Mouse (Mus musculus) thymus, postnatal 4 days (tissue): ENCODE results near the gene Capn8.
"Not testable (repeated sequence)": the region's sequence is repeated elsewhere in the genome, so short reads cannot be mapped to it uniquely, and the experiment has no call there.

Experiments used
- DNase-seq: peaks from one replicate; pipeline ENCODE4 v3.0.0; 2021

The Capn8 gene

DNA sequence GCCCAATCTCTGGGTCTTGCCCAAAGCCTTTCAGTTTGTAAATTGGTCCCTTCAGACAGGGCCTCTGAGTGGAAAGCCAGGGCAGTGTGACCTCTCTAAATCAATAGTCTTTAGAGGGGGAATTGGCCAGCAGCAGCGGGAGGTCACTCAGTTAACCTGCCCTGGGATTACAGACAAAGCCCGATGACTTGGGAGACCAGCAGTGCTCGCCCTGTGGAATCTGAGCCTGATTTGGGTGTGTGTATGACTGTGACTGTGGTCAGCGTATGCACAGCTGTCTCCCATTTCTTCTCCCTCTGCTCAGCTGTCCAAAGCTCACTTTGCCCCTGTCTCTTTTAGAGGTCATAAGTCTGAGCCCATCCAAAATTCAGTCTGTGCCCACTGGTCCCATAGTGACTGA lies 55.7 kb downstream of the Capn8 start:
- DNase-seq, result no peak

DNA sequence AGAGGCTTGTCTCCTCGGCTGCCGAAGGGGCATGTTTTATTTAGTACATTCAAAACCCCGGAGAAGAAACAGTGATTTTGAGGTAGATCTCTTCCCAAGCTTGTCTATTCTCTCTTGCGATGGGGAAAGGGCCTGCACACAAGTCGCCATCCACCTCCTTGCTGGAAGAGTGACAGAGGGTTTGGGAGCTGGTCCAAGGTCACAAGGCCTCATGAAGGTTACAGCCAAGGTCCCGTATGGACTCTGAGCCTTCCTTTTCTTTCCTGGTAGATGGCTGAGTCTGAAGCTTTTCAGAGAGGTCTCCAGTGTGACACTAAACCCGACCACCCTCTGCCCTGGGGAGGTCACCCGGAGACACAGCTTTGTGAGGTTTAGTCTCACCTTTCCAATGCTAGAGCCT lies 56.4 kb downstream of the Capn8 start:
- no peak for DNase-seq

DNA sequence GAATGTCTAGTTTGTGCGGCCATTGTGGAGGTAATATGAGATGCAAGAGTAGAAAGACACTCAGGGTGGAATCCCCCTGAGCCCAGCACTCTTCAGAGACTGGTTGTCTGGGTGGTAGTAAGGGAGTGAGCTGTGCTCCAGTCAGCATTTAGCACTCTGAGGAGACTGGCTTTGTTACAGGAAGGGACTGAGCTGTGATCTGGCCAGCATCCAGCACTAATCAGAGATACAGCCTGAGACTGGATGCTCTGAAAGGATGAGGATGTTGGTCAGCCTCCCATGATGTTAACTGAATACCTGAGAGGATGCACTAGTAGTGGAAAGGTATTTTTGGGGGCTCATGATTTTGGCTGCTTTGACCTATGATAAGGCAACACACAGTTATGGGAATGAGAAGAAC lies 61.4 kb downstream of the Capn8 start:
- DNase-seq, result no peak

DNA sequence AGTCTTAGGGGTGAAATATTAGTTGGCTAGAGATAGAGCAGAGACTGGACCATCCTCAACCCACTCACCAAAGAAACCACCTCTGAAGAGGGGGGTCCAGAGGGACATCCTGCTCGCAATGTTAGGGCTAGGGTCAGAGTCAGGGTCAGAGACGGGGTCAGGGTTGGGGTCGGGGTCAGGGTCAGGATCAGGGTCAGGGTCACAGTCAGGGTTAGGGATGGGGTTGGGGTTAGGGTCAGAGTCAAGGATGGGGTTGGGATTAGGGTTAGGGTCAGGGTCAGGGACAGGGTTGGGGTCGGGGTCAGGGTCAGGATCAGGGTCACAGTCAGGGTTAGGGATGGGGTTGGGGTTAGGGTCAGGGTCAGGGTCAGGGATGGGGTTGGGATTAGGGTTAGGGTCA lies 64.4 kb downstream of the Capn8 start:
- DNase-seq, result no peak

DNA sequence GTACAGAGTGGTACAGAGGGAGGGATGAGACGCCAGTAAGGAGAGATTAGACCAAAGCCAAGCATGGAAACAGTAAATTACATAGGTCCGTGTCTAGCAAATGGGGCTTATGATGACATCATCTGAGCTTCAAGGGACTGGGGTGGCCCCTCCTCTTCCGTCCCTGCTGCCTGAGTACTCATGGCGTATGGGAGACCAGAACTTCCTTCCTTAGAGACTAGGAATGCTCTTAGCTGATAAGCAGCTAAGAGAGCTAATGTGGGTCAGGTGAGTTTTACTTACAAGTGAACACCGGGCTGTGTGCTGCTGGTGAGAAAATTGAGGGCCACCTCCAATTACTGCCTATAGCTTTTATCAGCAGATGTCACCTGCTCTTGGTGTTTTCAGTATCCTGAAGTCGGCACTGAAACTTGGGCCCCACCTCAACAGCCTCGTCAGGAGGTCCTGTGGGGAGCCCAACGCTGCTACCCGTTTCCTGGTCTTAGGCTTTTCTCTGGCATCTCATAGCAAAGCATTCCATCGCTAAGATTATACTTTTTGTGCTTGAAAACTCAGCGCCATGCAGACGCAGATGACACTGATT lies 69.0 kb downstream of the Capn8 start:
- no peak for DNase-seq

DNA sequence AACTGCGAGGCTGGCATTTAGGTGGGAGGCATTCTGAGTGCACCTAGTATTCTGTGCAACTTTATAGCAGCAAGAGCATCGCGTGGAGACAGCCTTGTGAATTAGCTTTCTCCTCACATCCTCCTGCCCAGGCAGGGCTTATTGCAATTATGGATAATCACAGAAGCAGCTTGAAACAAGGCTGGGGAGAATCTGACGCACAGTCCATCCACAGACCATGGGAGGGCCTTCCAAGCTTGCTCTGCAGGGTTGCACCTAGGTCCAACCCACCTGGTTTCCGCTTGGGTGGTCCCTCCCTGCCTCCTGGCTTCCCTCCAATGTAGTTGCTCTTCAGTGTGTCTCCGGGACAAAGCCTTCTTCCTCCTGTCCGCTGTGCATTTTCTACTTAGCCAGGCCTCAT lies 74.2 kb downstream of the Capn8 start:
- DNase-seq, result no peak

DNA sequence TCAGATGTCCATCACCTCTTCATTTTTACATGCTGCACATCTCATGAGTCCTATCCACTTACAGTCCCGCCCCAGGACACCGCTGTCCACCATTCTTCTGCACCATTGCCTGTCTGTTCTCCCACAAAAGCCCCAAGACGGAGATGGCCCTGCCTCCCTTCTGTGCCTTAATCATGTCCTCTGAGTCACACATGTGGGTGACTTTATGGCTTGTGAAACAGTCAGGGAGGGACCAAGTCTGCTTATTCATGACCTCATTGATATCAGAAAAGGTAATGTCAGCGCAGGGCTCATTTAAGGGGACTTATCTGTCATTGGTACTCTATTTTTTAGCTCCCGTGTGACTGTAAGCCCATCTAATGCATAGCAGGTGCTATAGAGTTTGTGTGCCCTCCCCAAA lies 74.6 kb downstream of the Capn8 start:
- no peak for DNase-seq

DNA sequence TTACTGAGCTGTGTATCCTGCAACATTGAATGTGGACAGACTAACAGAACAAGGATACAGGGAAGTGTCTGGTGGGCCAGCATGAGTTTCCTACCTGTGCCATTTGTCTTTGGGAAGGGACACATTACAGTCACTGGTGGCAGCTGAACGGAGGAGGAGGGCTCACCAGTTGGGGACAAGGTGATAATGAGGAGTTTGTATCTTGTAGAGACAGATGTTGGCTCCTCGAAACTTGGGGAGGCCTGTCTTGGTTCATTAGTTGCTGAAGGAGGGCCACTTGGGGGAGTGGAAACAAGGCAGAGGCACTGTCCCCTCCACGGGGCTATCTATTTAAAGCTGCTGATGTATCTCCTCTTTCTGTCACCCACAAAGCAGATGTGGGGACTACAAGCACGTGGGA lies 75.3 kb downstream of the Capn8 start:
- DNase-seq, result no peak

DNA sequence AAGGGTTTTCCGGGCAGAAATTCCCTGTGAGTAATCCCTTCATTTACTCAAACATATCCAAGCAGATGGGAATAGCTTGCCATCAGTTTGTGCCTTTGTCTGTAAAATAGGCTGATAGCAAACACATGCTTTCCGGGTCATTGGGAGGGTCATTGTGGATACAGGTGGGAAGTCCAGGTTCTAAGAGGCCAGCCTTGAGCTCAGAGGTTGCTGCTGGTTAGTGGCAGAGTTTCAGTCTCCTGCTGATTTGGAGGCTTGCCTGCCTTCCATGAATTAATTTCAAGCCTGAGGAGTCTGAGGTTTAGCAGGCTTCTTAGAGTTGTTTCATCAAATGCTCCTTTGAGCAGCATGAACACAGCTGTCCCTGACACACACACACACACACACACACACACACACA lies 78.0 kb downstream of the Capn8 start:
- no peak for DNase-seq

DNA sequence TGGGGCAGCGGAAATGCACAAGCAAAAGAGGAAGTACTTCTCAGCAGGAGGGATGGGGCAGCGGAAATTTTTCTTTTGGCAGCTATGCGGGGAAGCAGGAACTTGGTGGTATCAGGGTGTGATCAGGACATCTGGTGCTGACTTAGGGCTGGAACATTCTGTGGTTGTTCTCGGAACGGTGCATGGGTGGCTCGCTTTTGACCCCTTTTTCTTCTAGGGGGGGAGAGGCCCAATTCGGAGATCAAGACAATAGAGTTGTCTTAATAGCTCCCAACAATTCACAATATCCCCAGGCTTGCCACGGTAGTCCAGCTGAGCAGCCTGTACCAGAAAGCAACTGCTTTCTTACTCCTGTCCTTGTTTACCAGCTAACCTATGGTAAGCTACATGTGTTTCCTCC lies 79.6 kb downstream of the Capn8 start:
- DNase-seq, result not testable (repeated sequence)

DNA sequence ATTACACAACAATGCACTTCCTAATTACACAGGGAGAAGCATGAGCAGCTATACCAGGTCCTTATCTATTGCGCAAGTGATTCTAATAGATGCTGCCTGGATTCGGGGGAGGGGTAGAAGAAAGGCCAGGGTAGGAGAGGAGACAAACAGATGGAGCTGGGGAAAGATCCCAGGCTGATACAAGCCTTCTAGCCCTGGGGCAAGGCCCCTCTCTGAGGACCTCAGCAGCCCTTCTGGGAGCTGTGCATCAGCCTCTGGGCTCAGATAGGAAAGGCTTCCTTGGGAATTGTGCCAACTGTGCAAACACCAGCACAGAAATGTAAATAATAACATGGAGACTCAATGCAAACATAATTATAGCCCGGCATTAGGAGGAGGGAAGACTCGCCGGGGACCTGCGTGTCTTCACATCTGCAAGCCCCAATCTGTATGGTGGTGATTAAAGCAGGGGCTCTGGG lies 80.4 kb downstream of the Capn8 start:
- DNase-seq, result no peak

DNA sequence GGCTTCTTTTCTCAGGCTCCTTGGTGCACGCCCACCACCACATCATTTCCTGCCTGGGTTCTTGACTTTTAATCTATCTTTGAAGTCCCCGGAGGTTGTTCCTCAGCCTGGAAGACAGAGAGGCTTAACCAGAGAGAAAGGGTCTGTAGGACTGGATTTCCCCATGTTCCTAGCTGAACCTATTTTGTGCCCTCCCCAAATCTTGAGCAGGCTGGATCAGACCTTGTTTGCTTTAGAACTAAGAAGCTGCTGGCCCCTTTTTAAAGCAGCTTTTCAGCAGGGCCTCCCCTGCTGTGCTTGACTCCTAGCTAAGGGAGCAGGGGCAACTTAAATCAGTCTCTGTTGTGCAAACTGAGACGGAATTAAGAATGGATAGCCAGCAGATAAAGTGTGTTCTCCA lies 82.0 kb downstream of the Capn8 start:
- DNase-seq, result peak; percentile 18

DNA sequence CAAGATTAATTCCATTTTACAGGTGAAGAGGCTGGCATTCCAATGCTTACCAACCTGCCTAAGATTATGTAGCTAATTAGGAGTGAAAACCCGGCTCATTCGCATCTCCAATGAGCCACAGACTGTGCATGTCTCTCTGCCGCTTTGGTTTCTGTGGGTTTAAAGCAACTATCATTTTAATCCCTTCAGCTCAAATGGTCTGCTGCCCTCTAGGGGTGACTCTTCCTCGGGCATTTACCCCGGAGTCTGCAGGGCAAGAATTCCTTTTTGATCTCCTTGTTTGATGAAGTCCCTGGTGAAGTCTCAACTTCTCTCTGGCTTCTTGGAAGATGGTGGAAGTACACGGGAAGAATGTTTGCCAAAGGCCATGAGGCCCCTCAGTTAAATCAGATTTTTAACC lies 93.0 kb downstream of the Capn8 start:
- peak; percentile 89 for DNase-seq

DNA sequence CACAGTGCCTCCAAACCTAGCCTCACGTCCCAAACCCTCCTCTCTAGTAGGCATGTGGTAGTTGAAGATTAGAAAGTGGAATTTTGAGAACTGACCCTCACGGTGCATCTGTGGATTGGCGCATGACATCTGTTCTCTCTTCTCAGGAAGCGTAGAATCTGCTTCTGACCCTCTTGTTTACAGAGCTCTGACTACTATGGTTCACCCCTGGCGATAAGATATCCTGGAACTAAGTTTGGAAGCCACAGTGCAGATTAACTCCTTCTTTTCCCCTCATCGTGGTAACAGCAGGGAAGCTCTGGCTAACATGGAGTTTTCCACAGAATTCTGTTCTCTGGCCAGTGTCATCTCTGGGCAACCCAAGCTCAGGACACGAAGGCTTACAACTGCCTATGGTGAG lies 95.6 kb downstream of the Capn8 start:
- no peak for DNase-seq

DNA sequence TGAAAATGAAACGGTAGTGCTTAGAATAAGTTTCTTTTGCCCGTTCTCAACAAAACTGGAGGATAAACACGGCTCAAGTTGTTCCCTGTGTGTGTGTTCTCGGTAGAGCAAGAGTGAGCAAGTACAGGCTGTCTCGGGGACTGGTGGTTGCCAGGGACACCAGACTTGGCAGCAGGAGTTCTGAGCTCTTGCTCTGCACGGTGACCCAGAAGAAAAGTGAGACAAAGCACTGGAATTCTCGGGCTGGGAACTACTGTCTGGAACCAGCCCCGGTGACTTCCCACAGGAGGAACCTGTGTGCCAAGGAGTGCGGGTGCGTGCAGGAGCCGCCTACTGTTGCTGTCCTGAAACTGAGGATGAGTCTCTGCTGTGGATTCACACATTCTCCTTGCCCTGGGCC lies 98.9 kb downstream of the Capn8 start:
- DNase-seq, result no peak

DNA sequence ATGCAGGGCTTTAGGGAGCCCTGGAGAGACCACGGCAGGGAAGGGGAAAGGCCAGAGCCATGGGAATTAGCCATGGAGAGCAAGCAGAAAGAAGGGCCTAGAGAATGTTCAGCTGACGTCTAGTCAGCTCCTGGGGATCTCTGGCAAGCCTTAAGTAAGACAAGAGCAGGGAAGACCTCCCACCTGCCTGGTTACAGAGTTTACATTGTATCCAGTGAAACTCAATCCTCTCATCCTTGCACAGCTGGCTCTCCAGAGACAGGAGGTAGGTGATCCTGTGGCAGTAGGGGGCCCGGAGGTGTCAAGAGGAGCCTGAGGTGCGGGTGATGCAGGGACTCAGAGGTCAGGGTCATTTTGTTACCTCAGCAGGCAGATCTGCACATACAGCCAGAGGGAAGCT lies 100.0 kb downstream of the Capn8 start:
- DNase-seq, result no peak

DNA sequence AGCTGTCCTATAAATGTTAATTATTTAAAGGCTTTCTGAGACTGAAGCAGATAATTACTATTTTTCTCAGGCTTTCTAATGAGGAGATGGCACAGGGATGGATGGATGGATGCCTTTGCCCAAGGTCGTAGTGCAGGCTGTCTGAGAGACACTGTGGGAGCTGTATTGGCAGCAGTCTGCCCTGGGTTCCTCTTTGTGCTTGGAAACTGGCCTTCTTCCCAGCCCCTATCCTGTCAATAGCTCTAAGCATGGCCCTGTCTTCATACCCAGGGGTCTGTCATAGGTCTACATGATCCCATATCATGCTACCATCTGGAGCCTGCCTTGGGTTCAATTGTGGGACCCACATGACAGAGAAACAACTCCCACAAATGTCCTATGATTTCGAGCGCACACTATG lies 102.5 kb downstream of the Capn8 start:
- no peak for DNase-seq

DNA sequence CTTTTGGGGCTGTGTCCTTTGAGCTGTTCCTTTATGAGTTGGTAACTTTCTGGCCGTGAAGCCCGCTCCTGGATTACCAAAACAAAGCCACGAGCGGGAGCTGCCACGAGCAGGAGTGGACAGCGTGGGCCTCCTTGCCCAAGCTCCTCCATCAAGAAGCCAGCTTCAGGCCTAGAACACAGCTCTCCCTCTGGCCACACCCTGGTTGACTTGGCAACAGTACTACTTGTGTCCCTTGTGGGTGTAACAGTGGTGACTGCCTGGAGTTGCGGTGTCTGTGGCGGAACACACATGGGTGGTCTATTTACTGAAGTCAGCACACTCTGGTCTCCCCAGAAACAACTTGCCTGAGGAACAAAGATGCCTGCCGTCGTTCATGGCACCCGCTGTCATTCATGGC lies 104.9 kb downstream of the Capn8 start:
- DNase-seq, result no peak

DNA sequence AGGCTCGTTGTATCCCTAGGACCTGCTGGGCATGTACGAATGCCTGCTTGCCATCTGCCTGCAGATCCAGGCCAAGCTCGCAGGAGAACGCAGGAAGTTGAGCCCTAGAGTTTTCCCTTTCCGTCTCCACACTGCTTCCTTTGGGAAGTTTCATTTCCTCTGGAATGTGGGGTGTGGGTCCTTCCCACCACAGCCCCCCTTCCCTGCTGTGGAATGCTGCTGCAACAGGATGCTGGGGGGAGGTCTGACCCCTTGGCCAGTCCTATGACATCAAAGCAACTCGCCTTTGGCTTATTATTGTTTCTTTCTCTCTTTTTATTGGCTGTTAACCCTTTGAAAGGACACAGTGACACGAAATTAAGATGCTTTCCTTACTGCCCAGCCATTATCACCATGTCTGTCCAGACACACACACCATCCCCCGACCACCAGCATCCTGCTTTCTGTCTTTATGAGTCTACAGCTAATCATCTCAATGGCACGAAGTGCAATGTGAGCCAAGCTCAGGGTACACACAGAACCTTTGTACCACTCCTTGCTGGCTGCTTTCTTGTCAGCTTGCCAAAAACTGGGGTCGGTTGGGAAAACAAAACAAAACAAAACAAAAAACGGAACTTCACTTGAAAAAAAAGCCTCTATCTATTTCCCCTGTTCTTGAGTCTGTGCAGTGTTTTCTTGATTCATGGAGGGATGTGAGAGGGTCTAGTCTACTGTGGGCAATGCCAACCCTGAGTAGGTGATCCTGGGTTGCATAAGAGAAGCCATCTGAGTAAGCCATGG lies 105.9 kb downstream of the Capn8 start:
- DNase-seq, result no peak

DNA sequence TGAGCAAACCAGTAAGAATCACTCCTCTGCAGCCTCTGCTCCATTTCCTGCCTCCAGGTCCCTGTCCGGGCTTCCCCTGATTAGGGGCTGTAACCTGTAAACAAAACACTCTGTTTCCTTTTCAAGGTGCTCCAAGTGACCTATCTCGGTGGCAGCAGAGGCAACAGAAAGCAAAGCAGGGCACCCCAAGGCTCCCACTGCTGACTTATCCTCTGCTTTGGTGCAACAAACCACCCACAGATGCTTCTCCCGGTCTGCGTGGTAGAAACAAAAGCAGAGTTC lies 106.5 kb downstream of the Capn8 start:
- DNase-seq, result peak; percentile 19

DNA sequence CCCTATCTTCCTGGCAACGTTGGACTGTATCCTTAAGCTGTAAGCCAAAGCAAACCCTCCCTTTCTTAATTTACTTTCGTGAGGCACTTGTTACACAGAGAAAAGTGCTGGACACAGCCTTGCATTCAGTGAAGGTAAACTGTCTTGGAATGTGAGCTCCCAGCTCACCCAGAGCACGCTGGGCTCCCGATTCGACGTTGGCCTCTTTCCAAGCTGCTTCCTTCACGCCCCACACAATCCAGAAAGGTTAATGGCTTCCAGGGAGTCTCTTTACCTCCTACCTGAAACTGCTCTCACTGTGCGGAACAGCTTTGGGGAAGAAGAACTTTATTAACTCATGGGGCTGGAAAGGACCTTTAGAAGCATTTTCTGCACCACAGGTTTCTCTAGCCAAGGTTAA lies 110.5 kb downstream of the Capn8 start:
- DNase-seq, result no peak

DNA sequence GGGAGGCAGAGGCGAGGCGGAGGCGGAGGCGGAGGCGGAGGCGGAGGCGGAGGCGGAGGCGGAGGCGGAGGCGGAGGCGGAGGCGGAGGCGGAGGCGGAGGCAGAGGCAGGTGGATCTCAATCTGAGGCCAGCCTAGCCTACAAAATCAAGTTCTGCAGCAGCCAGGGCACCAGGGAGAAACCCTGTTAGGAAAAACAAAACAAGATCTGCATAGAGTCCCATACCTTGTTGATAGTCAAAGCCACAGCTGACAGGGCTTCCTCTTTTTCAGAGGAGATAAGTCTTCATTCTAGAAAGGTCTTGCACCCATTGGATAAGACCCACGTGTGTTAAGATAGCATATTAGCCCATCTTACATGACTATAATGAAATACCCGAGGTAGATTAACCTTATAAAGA lies 113.3 kb downstream of the Capn8 start:
- DNase-seq, result no peak

DNA sequence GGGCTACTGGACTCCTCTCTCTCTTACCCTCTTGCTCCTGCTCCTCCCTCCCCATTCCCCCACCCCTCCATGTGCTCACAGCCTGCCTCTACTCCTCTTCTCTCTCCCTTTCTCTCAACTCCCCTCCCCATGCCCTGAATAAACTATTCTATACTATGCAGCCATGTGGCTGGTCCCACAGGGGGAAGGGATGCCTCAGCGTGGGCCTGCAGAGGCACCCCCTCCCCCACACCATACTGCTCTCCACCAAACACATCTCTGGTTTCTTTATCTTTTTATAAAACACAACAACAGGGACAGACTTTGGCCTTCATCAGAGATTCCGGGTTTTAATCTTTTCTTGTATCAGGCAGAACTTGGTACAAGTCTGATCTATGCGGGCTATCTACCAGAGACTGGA lies 114.4 kb downstream of the Capn8 start:
- DNase-seq, result peak; percentile 55

DNA sequence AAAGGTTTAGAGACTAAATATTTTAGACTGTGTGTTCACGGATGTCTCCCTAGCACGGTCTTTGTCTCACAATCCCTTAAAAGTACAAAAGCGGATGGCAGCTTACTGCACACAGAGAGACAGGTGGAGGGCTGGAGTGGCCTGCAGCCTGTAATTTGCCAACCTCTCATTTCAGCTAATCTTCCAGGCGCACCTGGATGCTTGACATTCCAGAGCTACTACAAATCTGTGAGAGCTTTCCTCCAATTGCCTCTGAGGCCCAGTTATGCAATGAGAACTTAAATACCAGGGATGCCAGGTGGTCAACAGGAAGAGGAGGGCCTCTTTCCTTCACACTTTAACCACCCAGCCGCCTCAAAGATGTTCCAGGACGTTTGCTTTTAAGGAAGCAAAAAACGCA lies 114.8 kb downstream of the Capn8 start:
- DNase-seq, result peak; percentile 16
